Mouse (Mus musculus): ENCODE results near the gene Smok3c.
"Not testable (repeated sequence)": the region's sequence is repeated elsewhere in the genome, so short reads cannot be mapped to it uniquely, and the experiment has no call there.

Gene Smok3c

GRCm38 (mm10) chr5:138104976-138105375 lies 52.0 kb downstream of the Smok3c start:
- DNase-seq (ENCODE audit: low read depth, low spot score): no peak

GRCm38 (mm10) chr5:138107130-138107529 lies 54.1 kb downstream of the Smok3c start:
- DNase-seq (ENCODE audit: low read depth, low spot score): no peak

GRCm38 (mm10) chr5:138109847-138110396 lies 56.9 kb downstream of the Smok3c start:
- not testable (repeated sequence) for DNase-seq (ENCODE audit: low read depth, low spot score)

All from brain, adult 2 months (tissue).